Mouse (Mus musculus): ENCODE data around the gene Phf19.

DNA sequence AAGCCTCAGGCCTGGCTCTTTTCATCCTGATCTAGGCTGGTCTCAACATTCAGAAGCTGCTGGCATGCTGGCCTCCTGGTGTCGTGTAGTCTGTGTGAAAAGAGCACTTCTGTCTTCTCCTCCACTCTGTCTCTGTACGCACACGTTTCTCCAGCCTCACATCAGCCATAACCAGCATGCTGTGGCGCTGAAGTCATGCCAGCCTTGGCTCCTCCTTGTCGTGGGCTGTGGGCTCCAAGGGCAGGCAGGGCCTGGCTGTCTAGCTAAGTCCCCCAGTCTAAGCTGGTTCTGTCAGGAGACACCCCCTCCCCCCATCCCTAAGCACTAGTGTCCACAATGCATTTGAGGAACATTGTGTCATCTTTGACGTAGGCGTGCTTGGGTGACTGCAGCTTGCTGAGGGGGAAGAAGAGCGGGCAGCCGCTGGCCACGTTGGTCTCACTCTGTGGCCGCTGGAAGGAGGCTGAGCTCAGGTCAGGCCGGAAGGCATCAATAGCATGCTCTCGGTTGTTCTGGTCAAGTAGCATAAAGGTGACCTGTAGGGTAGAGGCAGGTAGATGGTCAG is 29.8 kb upstream of the Phf19 start:
- TF ChIP-seq CTCF (IDR thresholded peaks at IDR 0.05; ENCODE audit: low read depth, low read length) (no peak), POLR2A (IDR thresholded peaks at IDR 0.05; ENCODE audit: borderline replicate concordance, low read depth, low read length) (no peak)

All from bone marrow macrophage, adult 2 months (primary cell).